Mouse (Mus musculus) liver, postnatal 0 days (tissue): ENCODE results near the gene Thsd4. TPM values are rescaled to one million over a fixed set of nuclear protein-coding genes. Genes with fewer than 3 reads are reported as not detected.

ENCODE experiments used
- ATAC-seq: fragments of 200-750 bp; cut with Nextera tagmentation; 2 replicates; pipeline ENCODE4 v1.8.0; 2017; ENCODE audit warnings: mild to moderate bottlenecking, moderate library complexity
- DNase-seq: peaks from one replicate; pipeline ENCODE4 v3.0.0-alpha.2; 2016
- H3K27ac ChIP-seq: fragments of 300-500 bp; sonication (generic); 2 replicates; pipeline ENCODE4 v1.5.1; 2014; ENCODE audit warnings: antibody characterized with exemption, moderate library complexity, mild to moderate bottlenecking, low read depth
- H3K27me3 ChIP-seq: fragments of 300-500 bp; sonication (generic); 2 replicates; pipeline ENCODE4 v1.6.1; 2014; ENCODE audit warnings: low read length, control low read depth, mixed read lengths; ENCODE audit not compliant: insufficient read depth
- H3K36me3 ChIP-seq: fragments of 300-500 bp; sonication (generic); replicated peaks from 2 replicates; pipeline ENCODE4 v1.6.1; 2014; ENCODE audit warnings: mild to moderate bottlenecking, control low read depth, low read length, moderate library complexity, mixed read lengths; ENCODE audit not compliant: insufficient read depth
- H3K4me1 ChIP-seq: fragments of 300-500 bp; sonication (generic); 2 replicates; pipeline ENCODE4 v1.6.1; 2014; ENCODE audit warnings: antibody characterized with exemption, mild to moderate bottlenecking, control low read depth; ENCODE audit not compliant: insufficient read depth
- H3K4me2 ChIP-seq: fragments of 300-500 bp; sonication (generic); 2 replicates; pipeline ENCODE4 v1.6.1; 2014; ENCODE audit warnings: low read depth, mild to moderate bottlenecking, low read length, moderate library complexity, mixed read lengths
- H3K4me3 ChIP-seq: fragments of 300-500 bp; sonication (generic); 2 replicates; pipeline ENCODE4 v1.5.1; 2014; ENCODE audit warnings: low read depth, low read length
- H3K9ac ChIP-seq: fragments of 300-500 bp; sonication (generic); replicated peaks from 2 replicates; pipeline ENCODE4 v1.6.1; 2014; ENCODE audit warnings: mild to moderate bottlenecking, moderate library complexity
- H3K9me3 ChIP-seq: fragments of 300-500 bp; sonication (generic); 2 replicates; pipeline ENCODE4 v1.6.1; 2016; ENCODE audit warnings: mild to moderate bottlenecking, control low read depth, low read length, mixed read lengths
- CTCF ChIP-seq: sonication (generic); IDR thresholded peaks from 2 replicates; pipeline ENCODE4 v1.5.1; 2016; ENCODE audit warnings: antibody characterized with exemption, low read depth
- EP300 ChIP-seq: IDR thresholded peaks from 2 replicates; pipeline ENCODE4 v1.6.1; 2016; ENCODE audit warnings: antibody characterized with exemption, low read depth, mild to moderate bottlenecking
- WGBS: fragments of 180-500 bp; shearing (Covaris S2); extraction: QIAGEN DNeasy Blood & Tissue Kit; methylation state at CpG from one replicate; pipeline ENCODE4 v1.1.7; 2014; ENCODE audit not compliant: insufficient replicate concordance; 5-methylcytosine and 5-hydroxymethylcytosine counted together
- polyA plus RNA-seq: library from polyadenylated mRNA; unstranded; fragments of >200 nt; fragmentation: Nextera tagmentation; extraction: Ambion mirVana; gene quantifications from 2 replicates; pipeline ENCODE4 v1.2.1, GENCODE M21; 2015

Thsd4 gene
- polyA plus RNA-seq, 1 experiment from 2014 or later, result 0.70 TPM

GRCm38 (mm10) chr9:60110200-60110599 is 411.6 kb downstream of the Thsd4 start:
- no peak overlapping the region for H3K27ac ChIP-seq
- 74% methylated on average over 5 of the region's 5 CpGs for WGBS
- H3K4me1 ChIP-seq, result no peaks in the 10 kb centered on the region
- H3K4me2 ChIP-seq, result no peak overlapping the region
- ATAC-seq, result no peak
- TF ChIP-seq EP300, result no peak
- no peak for TF ChIP-seq CTCF
- no peak overlapping the region for H3K9ac ChIP-seq
- no peak for DNase-seq
- H3K9me3 ChIP-seq, result no peaks in the 10 kb centered on the region
- H3K27me3 ChIP-seq, result no peaks in the 10 kb centered on the region
- H3K36me3 ChIP-seq, result no peaks in the 10 kb centered on the region
- no peak overlapping the region for H3K4me3 ChIP-seq

- no peaks in the 10 kb centered on the region for H3K27me3 ChIP-seq
- ATAC-seq, result no peak
- no peak overlapping the region for H3K4me3 ChIP-seq
- no peak overlapping the region for H3K4me2 ChIP-seq
- H3K27ac ChIP-seq, result no peak overlapping the region
- no peaks in the 10 kb centered on the region for H3K36me3 ChIP-seq
- no peaks in the 10 kb centered on the region for H3K4me1 ChIP-seq
- DNase-seq, result no peak
- H3K9me3 ChIP-seq, result no peaks in the 10 kb centered on the region
- no peak overlapping the region for H3K9ac ChIP-seq
- 66% methylated on average over 6 of the region's 6 CpGs for WGBS
- no peak for TF ChIP-seq CTCF
- no peak for TF ChIP-seq EP300
Measured at GRCm38 (mm10) chr9:60106683-60107082, 415.2 kb downstream of the Thsd4 start.

GRCm38 (mm10) chr9:60106106-60106505 is 415.7 kb downstream of the Thsd4 start:
- no peaks in the 10 kb centered on the region for H3K36me3 ChIP-seq
- H3K4me2 ChIP-seq, result no peak overlapping the region
- H3K27ac ChIP-seq, result no peak overlapping the region
- no peaks in the 10 kb centered on the region for H3K4me1 ChIP-seq
- no peaks in the 10 kb centered on the region for H3K9me3 ChIP-seq
- 38% methylated on average over 1 of the region's 1 CpGs for WGBS
- DNase-seq, result no peak
- H3K9ac ChIP-seq, result no peak overlapping the region
- no peak for ATAC-seq
- H3K4me3 ChIP-seq, result no peak overlapping the region
- TF ChIP-seq EP300 (no peak), CTCF (no peak)
- H3K27me3 ChIP-seq, result no peaks in the 10 kb centered on the region

- Histone ChIP-seq H3K9me3 (no peaks in the 10 kb centered on the region), H3K4me2 (no peak overlapping the region), H3K4me1 (no peaks in the 10 kb centered on the region), H3K27me3 (no peaks in the 10 kb centered on the region), H3K27ac (no peak overlapping the region), H3K36me3 (no peaks in the 10 kb centered on the region), H3K9ac (no peak overlapping the region), H3K4me3 (no peak overlapping the region)
- ATAC-seq, result no peak
- no peak for TF ChIP-seq CTCF
- TF ChIP-seq EP300, result no peak
- WGBS, result 50% methylated on average over 1 of the region's 1 CpGs
- DNase-seq, result no peak
Measured at GRCm38 (mm10) chr9:60094211-60094610, 427.6 kb downstream of the Thsd4 start.

GRCm38 (mm10) chr9:60092428-60092827 is 429.4 kb downstream of the Thsd4 start:
- 70% methylated on average over 5 of the region's 5 CpGs for WGBS
- H3K4me3 ChIP-seq, result no peak overlapping the region
- no peaks in the 10 kb centered on the region for H3K27me3 ChIP-seq
- no peak overlapping the region for H3K9ac ChIP-seq
- TF ChIP-seq CTCF, result no peak
- no peak for TF ChIP-seq EP300
- H3K27ac ChIP-seq, result no peak overlapping the region
- no peaks in the 10 kb centered on the region for H3K9me3 ChIP-seq
- no peak for ATAC-seq
- no peaks in the 10 kb centered on the region for H3K36me3 ChIP-seq
- no peak overlapping the region for H3K4me2 ChIP-seq
- H3K4me1 ChIP-seq, result no peaks in the 10 kb centered on the region
- DNase-seq, result no peak

DNA sequence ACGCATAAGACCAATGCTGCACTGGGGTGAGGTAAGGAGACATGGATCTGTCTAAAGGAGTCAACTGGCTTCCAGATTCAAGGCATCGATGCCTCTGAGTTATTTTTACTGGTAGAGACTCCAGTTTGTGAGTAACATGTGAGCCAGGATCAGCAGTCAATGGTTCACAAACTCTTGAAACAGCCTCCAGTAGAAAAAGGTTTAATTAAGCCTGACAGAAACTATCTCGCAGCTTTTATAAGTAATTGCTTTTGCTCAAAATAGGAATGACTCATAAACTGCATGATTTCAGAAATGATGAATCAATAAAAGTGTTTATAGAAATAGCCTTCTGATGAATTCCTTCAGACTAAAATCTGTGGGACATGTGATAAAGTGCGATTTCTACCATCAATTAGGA is 432.4 kb downstream of the Thsd4 start:
- H3K4me2 ChIP-seq, result no peak overlapping the region
- TF ChIP-seq CTCF, result no peak
- no peak for TF ChIP-seq EP300
- ATAC-seq (no peak), DNase-seq (no peak)
- no peaks in the 10 kb centered on the region for H3K27me3 ChIP-seq
- no peaks in the 10 kb centered on the region for H3K4me1 ChIP-seq
- H3K27ac ChIP-seq, result no peak overlapping the region
- no peaks in the 10 kb centered on the region for H3K9me3 ChIP-seq
- H3K36me3 ChIP-seq, result no peaks in the 10 kb centered on the region
- H3K4me3 ChIP-seq, result no peak overlapping the region
- 81% methylated on average over 4 of the region's 4 CpGs for WGBS
- no peak overlapping the region for H3K9ac ChIP-seq

DNA sequence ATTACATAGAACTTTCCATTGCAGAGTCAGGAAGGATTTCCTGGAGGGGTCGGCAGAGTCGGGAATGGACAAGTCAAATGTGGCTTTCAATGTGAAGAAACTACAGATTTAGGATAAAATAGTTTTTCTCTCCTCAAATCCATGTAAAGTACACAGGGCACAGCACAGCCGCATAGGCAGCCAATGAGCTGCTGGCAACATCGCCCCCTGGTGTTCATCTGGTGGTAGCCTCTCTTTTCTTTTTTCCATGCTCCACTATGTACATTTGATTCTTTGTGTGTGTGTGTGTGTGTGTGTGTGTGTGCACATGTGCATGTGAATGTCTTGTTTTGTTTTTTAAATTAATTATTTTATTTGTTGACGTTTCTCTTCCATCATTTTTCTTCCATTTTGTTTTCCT is 433.7 kb downstream of the Thsd4 start:
- Histone ChIP-seq H3K4me3 (no peak overlapping the region), H3K9me3 (no peaks in the 10 kb centered on the region), H3K4me2 (no peak overlapping the region), H3K4me1 (no peaks in the 10 kb centered on the region), H3K36me3 (no peaks in the 10 kb centered on the region), H3K27me3 (no peaks in the 10 kb centered on the region), H3K27ac (no peak overlapping the region), H3K9ac (no peak overlapping the region)
- ATAC-seq, result no peak
- no peak for TF ChIP-seq EP300
- peak; percentile 69 for TF ChIP-seq CTCF
- DNase-seq, result peak; percentile 48
- 35% methylated on average over 5 of the region's 5 CpGs for WGBS
